Mouse (Mus musculus) ZHBTc4 (cell line): ENCODE data around the gene Mylk4.

Experiments used
- DNase-seq: peaks from one replicate; pipeline ENCODE4 v3.0.0-alpha.2; 2011; ENCODE audit warnings: low read depth, low spot score

Gene Mylk4

DNA sequence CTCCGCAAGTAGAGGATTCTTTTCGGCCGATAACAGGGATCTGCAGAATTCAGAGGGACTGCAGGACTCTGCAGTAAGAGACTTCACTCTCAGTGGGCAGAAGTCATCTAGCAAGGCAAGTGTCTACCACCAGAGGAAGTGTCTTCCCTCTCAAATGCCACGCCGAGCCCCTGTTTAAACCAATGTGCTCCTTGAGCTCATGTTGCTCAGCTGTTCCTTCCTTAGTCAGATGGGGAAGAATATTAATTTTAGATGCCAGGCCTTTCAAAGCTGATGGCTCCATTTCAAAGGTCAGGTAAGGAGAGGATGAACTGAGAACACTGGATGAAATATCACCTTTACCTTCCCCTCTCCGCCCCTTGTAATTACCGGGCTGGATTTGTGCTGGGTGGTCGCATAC lies at the start of gene Mylk4:
Gene Mylk4, minus strand, starts transcription at position 139 of the 400 bp plus-strand sequence.
- no peak for DNase-seq

DNA sequence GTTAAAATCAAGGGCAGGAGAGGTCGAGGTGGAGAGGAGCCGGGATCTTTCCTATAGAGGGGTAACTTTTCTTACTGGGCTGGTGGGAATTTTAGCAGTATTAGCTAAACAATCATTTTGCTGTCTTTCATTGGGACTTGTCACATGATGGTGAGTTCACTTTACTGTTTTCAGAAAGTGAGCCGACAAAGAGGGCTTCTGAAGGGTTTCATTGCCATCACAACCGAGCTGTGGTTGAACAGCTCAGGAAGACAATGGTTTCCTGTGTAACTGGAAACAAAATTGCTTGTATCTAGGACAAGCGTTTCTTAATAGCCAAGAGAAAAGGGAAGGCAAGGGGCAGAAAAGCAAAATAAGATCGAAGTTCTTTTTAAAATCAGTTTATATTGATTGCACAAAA lies 49.5 kb upstream of the Mylk4 start:
- no peak for DNase-seq

DNA sequence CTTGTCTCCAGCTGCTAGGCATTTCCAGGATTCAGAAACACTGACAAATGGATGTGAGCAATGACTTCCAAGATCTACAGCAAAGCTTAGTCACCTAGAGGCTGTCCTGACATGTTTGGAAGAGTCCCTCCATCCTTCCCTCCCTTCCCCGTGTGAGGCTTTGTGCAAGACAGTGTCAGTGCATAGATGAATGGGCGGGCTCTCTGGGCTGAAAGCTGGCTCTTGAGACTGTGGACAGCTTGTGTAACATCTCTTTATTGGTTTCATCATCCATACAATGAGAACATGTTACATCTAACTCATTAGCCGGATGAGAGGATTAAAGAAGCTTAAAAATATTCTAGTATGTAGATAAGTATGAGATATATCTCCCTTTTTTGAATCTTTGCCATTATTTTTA lies 49.0 kb upstream of the Mylk4 start:
- DNase-seq, result no peak

DNA sequence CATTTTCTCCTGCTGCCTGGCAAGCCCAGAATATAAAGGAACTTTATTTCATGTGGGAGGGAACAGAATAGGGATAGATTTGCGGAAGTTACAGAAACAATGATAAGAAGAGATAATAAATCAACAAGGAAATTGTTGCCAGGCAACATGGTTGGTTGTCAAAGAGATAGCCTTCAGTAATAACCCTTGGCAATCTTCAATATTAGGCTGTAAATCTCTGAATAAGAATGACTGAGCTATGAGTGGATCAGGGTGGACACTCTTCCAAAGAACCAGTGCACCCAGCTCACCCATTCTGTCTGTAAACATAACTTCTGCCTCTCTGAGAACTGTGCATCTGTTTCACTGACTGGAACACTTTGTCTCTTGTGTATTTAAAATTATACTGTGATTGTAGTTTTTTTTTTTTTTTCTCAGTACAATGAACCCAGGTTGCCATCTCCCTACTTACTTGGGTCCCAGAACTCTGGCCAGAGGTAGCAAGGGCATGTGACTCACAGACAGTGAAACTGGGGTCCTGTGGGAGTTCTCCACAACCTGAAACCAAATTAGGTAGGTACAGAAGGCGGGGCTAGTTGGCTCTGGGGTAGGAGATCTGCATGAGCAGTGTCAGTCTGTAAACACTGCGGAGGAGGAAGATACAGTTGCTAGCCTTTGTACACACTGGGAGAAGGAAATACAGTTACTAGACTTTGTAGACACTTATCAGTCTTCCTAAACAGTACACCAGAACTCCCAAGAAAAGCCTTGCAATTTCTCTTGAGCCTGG lies 47.9 kb upstream of the Mylk4 start:
- no peak for DNase-seq

DNA sequence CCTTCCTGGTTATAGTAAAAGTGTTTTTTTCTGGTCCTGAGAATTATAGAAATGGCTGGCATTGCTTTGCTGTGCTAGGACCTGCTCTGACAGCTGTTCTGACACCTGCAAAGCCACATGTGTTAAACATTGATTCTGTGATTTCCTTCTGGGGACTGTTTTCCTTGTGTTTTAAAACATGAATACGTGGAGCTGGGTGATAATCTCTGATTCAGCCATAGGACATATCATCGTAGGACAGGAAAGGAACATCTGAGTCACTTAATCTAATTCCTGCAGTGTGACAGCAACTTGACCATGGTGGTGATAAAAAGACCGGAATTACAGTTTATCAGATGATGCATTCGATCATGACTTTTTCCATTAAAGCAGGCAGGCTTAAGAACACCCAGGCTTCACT lies 45.1 kb upstream of the Mylk4 start:
- DNase-seq, result no peak

DNA sequence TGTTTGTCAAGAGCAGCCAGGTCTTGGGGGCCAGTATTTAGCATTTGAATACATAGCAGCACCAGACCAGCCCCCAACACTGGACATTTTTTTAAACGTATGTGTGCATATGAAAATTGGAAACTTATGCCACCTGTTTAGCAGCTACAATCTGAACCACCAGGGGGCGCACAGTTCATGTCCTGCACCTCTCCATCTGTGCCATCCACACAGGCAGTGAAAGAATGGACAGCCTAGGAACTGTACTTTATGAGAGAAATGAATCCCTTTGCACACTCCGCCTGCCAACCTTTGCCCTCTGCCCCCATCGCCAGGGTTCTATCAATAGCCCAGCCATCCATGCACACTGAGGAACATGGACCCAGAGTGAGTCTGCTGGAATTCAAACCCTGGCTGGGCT lies 44.2 kb upstream of the Mylk4 start:
- peak; percentile 70 for DNase-seq

DNA sequence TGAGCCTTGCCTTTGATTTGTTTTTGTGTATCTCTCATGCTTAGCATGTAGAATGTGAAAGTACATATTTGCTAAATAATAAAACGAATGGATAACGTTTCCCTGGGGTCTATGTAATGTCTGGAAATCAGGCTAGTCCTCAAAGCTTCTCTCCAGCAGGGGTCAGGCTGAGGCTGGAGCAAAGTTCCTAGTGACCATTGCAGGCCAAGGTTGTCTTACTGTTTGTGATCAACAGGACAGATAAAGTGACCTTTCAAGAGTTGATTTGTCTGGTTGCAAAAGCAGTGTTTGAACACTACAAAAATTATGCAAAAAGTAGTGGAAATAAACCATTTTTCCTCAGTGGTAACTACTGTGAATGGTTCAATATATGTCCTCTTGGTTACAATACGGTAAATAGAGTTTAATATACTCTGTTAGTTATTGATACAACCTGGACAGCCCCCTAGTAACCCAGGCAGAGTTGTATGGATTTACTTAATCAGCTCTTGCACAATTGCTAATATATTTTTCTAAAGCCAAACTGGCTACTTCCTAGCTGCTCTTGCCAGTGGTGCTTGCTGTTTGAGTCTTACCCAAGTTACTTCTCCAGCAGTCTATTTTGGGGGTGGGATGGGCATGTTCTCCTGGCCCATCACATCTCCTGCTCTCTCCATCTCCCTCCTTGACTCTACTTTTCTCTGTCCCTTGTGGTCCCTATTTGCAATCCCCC lies 43.5 kb upstream of the Mylk4 start:
- no peak for DNase-seq

DNA sequence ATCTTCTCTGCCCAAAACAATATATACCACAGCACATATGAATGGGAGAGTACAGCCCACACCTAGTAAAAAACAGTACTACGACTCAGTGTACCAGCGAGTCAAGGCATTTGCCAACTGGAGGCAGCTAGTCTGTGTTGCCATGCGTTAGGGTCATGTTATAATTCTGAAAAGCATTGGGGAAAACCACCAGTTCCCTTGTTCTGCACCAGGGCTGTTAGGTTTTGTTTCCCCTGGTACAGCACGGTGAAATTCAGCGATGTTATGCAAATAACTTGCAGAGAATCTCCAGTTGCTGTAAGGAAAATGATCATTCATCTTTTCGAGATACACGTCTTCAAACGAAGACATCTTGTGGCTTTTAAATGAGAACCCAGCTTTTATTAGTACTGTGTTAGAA lies 41.8 kb upstream of the Mylk4 start:
- DNase-seq, result no peak

DNA sequence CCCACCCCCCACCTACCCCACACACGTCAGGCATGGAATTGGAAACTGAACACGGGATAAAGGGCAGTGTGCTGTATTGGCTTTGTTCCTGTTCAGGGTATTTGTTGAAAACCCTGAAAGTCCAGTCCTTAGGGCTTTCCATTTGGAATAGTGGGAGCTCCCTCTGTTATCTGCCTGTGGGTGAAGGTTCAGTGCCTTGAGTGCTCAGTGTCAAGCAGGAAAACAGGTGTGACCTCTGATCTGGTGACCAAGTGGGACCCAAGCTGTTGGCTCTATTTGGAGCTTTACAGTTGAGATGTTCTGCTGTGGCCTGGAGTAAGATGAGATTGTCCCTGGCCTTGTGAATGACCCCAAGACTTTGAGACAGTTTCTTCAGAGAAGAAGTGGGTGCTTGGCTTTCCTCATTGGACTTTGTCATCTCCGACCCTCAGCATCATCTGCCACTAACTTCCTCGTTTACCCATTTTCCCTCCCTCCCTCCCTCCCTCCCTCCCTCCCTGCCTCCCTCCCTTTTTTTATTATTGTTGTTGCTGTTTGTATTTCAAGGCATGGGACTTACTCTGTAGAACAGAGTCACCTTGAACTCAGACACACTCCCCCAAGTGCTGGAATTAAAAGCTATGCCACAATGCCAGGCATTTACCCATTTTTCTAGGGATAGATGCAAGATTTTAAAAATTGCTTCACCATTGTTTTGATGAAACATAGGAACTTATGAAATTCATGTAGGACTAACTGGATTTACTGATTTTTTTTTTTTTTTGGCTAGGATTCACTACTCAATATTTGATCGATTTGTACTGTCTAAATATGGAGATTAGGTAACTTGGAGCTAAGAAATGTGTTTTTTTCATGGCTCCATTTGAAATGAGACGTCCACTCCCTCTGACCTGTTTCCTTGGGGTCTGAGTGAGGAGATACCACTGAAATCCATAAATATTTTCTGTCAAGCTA lies 40.9 kb upstream of the Mylk4 start:
- no peak for DNase-seq

DNA sequence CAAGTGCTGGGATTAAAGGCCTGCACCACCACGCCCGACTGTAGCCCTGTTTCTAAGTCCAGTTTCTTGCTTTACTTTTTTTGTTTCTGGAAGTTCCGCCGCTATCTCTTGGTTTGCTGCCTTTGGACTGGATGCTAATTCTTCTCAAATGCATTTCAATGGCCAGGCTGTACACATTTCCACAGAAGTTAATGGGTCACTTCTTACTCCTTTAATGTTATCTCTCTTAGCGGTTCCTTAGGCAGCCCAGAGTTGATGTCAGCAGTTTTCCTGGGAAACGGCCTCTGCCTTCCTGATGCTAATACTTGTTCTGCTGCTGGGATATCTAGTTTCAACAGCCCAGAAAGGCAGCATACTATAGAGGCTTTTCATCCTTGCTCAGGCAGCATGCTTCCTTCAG lies 39.4 kb upstream of the Mylk4 start:
- peak; percentile 86 for DNase-seq

DNA sequence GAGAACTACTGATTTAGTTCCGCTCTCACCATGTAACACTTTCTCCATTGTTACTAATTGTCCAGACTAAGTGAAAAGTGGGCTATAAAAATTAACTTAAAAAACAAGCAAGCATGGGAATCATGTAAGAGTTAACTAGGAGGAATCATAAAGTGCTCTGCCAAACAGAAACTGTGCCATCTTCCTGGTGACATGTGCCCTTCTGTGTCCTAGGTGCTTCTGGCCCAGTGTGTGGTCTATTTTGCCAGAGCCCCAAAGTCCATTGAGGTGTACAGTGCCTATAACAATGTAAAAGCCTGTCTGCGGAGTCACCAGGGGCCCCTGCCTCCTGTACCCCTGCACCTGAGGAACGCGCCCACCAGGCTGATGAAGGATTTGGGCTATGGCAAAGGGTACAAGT lies 37.9 kb upstream of the Mylk4 start:
- no peak for DNase-seq

DNA sequence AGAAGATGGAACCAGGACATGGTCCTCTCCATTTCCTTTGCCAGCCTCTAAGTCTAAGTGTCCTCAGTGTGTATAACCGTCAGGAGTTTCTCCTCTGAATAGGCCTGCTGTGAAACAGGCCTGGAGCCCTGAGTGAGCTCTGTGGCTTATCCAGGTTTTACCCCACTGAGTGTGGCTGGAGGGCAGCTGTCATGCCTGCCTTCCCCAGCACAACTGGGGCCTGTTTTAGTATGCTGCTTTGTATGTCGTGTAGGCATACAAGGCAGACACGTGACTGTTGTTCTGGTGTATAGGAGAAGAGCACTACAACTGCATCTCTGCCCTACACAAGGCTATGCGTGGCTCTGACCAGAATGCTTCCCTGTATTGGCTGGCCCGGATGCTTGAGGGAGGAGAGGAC lies 36.2 kb upstream of the Mylk4 start:
- DNase-seq, result no peak

DNA sequence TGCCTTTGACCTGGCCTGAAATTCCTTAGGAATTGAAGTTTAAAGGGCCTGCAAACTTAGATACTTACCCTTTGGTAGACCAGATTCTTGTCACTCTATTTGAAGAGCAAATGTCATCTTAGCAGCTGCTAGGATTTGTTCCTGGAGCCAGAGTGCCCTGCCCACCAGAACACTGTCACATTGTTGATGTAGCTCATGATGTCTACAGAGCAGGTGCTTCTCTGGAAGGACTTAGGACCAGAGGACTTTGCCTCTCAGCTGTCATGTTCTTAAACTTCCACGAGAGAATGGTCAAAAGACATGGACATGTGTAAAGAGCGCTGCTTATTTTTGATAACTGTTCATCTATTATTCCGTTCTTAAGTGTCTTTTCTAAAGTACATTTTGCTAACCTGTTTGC lies 35.5 kb upstream of the Mylk4 start:
- no peak for DNase-seq

DNA sequence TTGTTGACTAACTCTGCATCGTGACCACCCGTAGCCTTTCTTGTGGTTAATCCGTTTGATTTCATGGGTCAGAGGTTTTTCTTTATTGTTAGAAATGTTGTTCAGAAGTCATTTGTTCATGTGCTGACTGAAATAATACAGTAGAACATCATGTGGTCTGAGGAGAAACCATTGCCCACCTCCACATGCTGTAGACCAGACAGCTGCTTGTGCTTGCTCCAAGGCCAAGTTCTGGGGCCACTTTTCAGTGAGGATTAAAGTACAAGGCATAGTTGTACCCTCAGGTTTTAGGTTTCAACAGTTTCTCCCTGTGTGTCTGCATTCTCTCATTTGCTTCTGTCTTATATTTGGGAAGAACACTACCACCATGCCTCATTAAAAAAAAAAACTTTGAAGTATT lies 23.9 kb upstream of the Mylk4 start:
- no peak for DNase-seq

DNA sequence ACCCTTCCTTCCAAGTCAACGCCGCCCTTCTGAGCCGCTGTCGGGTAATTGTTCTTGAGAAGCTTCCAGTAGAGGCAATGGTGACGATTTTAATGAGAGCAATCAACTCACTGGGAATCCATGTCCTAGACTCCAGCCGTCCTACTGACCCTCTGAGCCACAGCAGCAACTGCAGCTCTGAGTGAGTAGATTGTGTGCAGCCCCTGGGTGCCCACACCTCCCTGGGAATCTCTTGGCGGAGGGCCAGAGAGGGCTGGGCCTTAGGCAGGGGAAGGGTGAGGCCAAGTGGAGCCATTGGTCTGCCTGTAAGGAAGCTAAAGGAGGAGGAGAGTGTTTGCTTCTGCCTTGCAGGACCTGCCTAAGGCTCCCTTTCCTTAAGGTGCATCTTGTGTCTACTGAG lies 23.1 kb upstream of the Mylk4 start:
- peak; percentile 89 for DNase-seq

DNA sequence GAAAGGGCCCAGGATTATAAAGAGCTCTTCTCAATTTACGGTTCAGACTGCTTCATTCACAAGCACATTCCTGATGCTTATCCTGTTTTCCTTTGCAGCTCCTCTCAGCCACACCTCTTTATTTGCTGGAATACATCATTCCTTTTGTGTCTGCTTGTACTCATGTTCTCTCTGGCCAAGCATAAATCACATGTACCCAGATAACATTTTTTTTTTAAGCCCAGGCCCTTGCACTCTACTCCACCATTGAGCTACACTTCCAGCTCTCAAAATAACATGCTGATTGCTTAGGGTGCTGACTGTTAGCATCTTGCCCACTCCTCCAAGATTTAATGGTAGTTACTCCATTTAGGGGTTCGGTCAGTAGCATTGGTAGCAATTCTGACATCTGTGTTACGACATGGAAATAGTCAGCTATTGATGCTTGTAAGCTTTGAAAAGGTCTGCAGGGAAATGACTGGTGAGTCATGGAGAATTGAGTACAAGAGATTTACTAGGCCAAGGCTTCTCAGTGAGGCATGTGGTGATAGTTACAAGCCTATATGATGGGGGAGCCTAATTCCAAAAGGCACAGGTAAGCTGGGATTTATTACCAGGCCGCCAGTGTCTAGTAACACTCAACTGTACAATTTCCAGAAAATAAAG lies 20.1 kb upstream of the Mylk4 start:
- no peak for DNase-seq

DNA sequence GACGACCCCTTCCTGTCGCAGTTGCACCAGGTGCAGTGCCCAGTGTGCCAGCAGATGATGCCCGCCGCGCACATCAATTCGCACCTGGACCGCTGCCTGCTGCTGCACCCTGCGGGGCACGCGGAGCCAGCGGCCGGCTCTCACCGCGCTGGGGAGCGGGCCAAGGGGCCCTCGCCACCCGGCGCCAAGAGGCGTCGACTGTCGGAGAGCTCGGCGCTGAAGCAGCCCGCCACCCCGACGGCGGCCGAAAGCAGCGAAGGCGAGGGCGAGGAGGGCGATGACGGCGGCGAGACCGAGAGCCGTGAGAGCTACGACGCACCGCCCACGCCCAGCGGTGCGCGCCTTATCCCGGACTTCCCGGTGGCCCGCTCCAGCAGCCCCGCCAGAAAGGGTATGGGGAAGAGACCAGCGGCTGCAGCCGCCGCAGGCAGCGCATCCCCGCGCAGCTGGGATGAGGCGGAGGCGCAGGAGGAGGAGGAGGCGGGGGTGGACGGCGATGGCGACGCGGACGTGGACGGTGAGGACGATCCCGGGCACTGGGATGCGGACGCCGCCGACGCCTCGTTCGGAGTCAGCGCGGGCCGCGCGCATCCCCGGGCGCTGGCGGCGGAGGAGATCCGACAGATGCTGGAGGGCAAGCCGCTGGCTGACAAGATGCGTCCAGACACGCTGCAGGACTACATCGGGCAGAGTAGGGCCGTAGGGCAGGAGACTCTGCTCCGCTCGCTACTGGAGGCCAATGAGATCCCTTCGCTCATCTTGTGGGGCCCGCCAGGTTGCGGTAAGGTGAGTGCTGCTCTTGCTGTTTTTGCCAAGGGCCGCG lies 18.7 kb upstream of the Mylk4 start, which contains the start of gene D930007J09Rik:
Gene D930007J09Rik, minus strand, starts transcription at position 591 of the 823 bp plus-strand sequence.
- peak; percentile 65 for DNase-seq

DNA sequence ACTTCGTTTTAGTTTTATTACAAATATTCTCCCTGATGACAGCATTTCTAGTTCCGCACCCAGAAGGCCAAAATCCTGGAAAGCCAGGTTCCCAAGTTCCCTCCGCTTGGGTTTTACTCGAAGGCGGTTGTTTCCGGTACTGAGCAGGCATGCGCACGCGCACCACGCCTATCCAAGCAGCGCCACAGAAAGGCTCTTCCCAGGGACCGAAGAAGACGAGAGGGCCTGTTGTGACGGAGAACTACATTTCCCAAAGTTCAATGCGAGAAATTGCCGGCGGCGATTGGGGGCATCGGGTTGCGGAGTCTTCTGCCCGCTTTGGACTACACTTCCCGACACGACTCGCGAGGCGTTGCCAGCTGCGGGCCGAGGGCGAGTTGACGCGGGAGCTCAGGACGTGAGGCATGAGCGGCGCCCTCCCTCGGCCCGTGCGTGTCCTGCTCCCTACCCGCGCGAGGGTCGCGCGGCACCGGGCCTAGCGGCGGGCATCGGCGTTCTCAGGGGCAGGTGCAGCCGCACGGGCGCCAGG lies 18.0 kb upstream of the Mylk4 start, which contains the start of gene Wrnip1:
Gene Wrnip1, plus strand, starts transcription at position 346 of the 529 bp plus-strand sequence.
- peak; percentile 100 for DNase-seq

DNA sequence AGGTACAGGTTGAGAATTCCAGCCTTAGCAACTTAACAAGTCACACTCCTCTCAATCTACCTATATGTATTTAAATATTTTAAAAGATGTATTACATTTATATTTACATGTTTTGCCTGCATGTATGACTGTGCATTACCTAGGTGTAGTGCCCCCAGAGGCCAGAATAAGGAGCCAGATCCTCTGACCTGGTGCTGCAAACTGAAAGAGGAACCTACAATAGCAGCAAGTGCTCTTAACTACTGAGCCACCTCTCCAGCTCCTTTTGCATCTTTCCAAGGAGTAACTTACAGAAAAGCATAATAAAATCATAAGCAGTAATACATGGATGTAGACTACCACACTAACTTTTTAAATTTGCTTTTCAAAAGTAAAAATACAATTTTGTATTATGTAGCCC lies 17.1 kb upstream of the Mylk4 start:
- DNase-seq, result peak; percentile 16

DNA sequence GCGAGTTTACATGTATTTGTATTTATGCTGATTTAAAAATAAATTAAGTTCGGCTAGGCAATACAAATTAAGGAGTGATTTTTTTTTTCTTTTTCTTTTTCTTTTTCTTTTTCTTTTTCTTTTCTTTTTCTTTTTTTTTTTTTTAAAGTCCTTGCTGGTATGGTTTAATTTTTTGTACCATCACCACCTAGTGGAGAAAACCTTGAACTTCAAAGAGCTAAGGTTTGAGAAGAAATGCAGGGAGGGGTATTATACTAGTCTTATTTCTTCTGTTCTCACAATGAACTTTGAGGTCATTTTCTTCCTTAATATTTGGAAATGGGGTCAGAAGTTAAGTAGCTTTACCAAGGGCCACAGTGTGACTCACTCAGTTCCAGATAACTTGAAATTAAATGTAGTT lies 15.4 kb upstream of the Mylk4 start:
- DNase-seq, result peak; percentile 16
